Mouse (Mus musculus): ENCODE data around the gene Npw. TPM values are rescaled to one million over a fixed set of nuclear protein-coding genes. Genes with fewer than 3 reads are reported as not detected.

The Npw gene
- total RNA-seq (2022): not detected

DNA sequence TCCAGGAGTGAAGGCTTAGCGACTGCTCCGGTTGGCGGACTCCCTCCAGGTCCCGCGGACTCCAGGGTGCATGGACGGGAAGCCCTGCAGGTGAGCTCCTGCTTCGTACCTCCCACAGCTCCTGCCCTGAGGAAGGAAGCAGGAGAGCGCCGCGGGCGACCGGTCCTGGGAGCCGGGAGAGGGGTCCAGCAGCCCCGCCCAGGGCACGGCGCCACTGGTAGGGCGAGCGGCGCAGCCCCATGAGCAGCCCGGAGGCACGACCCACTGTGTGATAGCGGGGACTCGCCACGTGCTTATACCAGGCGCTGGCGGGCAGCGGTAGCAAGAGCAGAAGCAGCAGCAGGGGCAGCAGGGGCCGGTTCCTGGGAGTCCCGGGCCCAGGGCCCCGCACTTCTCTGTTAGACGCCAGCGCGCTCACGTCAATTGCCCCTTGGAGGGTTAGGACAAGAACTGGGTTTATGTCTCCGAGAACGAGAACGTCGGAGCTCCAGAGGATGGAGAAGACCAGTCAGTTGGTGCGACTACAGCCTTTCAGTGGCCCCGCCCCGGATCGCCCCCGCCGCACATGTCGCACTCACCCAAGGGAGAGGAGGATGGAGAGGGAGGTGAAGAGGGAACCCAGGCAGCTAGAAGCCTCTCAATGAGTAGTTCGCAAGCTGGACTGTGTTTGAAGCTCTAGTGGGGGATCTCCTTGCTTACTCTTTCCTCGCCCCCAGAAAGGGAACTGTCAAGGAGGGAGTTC, at the start of gene Npw:
Gene Npw, minus strand, starts transcription at position 441 of the 742 bp plus-strand sequence.
- no peak for DNase-seq (ENCODE audit: low spot score in 2 of 2)

DNA sequence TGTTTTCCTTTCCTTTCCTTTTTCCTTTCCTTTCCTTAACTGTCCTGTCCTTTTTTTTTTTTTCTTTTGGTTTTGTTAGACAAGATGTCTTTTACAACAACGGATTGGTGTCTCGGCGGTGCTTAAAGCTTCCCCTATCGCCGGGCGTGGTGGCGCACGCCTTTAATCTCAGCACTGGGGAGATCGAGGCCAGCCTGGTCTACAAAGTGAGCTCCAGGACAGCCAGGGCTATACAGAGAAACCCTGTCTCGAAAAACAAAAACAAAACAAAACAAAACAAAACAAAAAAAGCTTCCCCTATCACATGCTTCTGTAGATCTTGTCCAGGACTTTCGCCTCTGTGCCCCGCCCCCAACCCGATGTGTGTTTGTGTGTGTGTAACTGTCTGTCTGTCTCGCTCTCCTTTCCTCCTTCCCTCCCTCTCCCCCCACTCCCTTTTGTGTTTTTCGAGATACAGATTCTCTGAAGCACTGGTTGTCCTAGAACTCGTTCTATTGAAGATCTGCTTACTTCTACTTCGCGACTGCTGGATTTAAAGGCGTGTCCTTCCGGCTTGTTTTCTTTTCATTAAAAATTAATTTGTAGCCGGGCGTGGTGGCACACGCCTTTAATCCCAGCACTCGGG, 49.7 kb upstream of the Npw start:
- DNase-seq (ENCODE audit: low spot score in 2 of 2): no peak

DNA sequence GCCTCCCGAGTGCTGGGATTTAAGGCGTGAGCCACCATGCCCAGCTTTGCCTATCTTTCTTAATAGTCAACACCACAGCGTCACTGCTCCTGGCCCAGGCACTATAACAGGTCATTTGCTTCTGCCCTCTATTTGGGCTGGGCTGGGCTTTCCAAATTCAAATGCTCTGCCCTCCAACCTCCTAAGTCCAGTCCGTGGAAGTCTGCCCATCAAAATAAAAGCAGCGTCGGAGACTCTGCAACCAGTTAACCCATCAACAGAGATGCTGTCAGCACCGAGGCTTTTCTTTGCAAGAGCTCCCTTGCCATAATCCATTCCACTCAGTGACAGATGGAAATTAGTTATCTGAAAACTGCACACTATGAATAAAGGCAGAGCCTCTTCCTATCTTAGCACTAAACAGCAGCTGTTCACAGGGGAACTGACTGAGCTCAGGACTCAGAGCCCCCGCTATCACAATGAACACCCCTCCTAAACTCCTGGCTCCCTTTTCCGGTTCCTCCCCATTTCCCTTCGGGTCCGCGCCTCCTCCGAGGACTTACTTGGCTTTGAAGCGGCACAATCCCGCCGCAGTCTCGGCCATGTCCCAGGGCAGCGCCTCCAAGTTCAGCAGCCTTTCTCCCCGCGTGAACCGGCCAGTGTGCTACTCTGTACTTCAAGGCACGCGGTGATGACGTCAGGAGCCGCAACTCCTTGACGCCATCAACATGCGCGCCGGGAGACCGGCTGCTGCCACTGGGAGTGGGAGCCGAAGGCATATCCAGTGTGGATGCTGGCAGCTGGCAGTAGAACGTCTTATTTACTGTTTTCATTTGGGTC, 48.9 kb upstream of the Npw start, which contains the start of gene Tbl3:
Gene Tbl3, minus strand, starts transcription at position 679 of the 819 bp plus-strand sequence.
- peak; percentile 84 for DNase-seq (ENCODE audit: low spot score in 2 of 2)

DNA sequence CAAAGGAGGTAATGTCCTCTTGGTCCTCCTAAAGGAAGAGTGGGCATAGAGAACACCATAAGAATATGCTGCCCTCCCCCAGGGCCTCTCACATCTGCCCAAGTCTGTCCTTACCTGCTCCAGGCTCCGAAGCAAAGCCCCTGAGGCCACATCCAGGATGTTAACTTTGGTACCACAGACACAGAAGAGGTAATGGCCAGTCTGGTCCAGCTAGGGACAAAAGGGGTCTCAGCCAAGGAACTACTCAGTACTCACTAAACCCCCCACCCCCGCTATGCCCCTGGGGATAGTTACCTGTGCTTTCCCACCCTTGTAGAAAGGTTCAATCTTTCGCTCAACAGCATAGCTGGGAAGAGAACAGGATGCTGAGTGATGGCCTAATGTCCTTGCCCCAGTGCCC, 47.6 kb upstream of the Npw start:
- no peak for DNase-seq (ENCODE audit: low spot score in 2 of 2)

DNA sequence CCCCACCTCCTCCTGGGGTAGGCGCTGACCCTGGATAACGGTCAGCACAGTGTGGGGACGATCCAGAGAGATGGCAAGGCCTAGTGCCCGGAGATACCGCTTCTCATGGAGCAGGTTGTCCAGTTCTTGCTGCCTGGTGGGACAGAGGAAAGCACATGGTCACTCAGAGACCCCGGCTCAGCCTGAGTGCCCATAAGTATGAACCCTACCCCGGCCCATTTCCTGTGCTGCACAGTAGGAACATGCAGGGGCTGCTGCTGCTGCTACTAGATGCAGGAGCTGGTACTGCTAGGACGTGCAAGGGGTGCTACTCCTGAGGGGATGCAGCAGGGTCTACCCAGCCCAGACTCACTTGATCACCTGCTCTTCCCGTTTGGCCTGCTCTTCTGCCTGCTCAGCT, 43.0 kb upstream of the Npw start:
- no peak for DNase-seq (ENCODE audit: low spot score in 2 of 2)

DNA sequence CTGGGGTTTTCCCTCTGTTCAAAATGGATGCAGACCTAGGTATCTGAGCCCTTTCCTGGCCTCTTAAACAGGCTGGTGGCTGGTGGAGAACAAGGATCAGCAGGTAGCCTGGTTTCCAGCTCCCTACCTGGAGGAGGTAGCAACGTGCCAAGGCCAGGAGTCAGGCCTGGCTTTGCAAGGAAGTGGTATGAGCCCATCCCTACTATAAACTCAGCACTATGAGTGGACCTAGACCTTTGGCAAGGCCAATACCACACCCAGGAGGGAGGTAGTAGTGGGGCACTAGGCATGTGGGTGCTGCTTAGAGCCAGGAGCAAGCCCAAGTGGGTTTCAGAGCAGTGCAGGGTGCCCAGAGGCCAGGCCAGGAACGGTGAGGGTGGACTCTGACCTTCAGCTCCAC, 41.2 kb upstream of the Npw start:
- no peak for DNase-seq (ENCODE audit: low spot score in 2 of 2)

DNA sequence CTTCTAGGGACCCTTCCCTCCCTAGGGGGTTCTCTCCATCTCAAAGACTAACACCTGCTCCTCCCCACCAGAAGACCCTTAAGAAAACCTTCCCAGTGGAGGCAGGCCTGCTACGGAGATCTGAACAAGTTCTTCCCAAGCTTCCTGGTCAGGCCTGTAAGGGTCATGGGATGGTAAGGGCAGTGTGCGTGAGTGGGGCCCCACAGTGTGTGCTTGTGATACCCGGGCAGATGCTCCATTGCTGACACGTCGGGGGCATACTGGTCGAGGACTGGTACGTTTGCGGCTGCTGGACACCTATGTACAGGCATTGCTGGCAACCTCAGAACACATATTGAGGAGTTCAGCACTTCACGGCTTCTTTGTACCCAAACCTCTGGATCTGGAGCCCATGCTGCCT, 40.5 kb upstream of the Npw start:
- no peak for DNase-seq (ENCODE audit: low spot score in 2 of 2)

DNA sequence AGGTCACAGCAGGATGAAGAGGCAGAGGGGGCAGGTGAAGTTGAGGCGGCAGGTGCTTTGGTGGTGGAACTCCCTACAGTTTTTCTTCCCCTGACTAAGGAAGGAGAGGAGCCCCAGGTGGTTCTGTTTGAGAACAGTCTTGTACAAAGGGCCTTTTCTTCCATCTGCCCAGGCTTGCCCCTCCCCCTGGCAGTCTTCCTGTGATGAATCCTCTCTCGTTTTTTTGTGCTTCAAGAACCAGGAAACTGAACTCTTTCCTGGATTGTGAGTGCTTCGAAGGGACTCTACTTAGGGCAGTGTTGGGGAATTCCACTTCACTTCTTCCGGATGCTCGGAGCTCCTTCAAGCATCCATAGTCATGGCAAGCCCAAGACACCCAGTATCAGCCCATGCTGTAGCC, 39.7 kb upstream of the Npw start:
- DNase-seq (ENCODE audit: low spot score in 2 of 2): no peak

DNA sequence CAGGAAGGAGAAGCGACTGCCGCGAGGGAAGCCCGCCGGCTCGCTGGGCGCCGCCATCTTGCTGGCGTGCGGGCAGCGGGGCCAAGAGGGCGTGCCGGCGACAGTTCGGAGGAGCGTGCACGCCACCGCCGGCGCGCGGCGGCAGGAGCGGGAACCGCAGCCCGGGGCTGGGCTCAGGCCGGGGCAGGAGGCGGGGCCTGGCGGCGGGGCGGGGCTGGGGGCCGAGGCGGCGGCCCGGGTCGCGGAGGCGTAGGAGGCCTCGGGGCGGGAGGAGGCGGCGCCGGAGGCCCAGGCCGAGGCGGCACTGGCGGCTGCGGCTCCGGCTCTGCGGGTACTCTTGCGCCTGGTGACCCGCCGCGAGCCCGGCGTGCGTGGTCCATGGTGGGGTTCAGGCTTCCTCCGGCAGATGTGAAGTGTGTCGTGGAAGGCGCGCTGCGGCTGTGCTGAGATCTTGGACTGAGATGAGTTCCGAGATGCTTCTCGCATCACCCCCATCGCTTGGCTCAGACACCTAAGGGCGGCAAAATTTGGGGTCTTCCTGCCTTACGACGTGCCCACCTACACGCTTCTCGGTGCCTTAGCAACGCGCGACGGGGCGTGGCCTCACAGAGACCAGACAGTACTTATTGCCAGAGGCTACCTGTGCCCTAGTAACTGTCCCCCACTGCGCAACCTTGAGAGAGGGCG, 37.9 kb upstream of the Npw start, which contains the start of the genes Gfer and Noxo1:
Gene Gfer, minus strand, starts transcription at position 146 of the 687 bp plus-strand sequence.
Gene Noxo1, plus strand, starts transcription at position 224 of the 687 bp plus-strand sequence.
- peak; percentile 80 to 84 for DNase-seq (ENCODE audit: low spot score in 2 of 2)

DNA sequence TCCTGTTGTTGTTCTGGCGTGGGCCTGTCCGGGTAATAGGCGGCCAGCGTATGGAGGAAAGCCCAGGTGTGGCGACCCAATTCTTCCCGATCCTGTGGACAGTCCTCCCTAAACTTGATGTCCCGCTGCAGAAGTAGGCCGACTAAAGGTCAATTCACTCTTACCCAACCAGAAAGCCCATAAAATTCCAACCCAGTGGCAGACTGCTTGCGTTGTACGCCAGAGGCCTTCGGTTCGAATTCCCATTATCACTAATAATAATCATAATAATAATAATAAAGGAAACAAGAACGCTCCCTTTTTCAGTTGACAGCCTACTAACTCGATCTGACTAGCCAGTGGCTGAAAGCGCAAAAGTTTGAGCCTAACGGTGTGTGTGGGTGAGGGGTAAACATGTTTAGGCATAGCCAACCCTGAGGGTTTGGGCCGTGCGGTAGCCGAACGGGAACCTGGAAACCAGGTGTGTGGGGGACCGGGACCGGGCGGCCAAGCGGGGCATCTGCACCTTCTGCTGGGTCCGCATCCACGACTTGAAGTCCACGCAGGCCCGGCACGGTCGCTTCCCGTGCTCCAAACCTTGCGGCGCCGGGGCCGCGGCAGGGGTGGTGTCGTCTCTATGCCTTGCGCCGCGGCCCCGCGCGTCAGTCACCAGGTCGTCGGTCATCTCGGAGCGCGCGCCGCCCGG, 37.2 kb upstream of the Npw start:
- DNase-seq (ENCODE audit: low spot score in 2 of 2): peak in 1 of 2 experiments; percentile 15

DNA sequence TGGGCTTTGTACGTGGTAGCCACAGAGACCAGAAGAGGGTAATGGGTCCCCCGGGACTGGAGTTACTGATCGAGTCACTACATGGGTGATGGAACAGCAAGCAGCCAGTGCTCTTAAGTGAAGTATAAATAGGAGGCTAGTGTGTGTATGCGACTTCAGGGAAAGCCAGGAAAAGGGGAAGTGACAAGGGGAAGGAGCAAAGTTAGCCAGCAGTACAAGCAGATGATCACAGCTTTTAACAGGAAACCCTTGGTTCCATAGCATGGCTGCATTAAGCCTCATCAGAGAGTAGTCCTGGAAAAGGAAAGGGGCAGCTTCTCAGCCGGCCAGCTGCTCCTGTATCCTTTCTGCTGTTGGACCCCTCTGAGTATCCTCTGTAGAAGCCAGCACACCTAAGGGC, 34.1 kb upstream of the Npw start:
- DNase-seq (ENCODE audit: low spot score in 2 of 2): no peak

DNA sequence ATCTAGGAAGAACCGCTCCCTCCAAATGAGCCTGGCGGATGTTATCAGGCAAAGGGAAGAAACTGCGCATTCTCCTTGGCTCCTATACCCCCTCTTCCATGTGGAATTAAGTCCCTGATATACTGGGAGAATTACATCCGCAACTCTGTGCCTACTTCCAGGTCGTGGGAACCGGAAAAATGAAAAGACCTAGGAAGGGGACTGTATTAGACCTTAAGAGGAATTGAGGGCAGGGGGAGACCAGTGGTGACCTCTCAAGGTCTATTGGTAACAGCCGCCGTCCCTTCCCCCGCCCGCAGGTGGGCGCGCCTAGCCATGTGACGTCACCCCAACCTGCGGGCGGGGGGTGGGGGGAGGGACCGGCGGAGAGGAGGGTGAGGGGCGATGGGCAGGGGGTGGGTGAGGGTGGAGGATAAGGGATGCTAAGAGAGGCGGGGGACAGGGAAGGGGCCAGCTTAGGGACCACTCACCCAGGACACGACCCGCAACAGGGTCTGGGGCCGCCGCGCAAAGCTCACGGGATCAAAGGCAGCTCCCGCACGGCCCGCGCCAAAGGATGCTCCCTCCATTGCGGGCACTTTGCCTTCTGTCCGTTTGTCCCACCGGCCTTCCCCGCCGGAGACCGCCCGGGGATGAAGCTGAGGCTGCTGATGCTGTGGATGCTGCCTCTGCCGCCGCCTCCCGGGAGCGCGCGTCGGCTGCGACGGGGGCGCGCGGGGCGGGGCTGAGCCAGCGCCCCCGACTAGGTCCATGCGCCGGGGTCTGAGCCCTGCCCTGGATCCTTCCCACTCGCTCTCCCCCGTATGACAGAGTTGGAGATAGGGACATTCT, 31.2 kb upstream of the Npw start, which contains the start of gene Syngr3:
Gene Syngr3, minus strand, starts transcription at position 705 of the 831 bp plus-strand sequence.
- no peak for DNase-seq (ENCODE audit: low spot score in 2 of 2)

DNA sequence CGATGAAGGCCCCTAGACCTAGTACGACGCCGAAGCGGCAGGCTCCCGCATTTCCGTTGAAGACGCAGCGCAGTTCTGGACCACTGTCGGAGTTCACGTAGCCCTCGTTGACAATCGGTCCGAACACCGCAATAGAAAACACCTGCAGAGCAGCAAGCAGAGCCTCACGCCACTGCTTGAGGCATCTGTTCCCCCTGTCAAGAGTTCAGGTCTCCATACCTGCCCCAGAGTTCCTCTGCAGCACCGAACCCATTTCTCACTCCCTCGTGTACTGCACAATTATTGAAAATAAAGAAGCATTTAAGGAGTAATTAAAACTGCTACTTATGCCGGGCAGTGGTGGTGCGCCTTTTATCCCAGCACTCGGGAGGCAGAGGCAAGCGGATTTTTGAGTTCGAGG, 29.3 kb upstream of the Npw start:
- no peak for DNase-seq (ENCODE audit: low spot score in 2 of 2)

DNA sequence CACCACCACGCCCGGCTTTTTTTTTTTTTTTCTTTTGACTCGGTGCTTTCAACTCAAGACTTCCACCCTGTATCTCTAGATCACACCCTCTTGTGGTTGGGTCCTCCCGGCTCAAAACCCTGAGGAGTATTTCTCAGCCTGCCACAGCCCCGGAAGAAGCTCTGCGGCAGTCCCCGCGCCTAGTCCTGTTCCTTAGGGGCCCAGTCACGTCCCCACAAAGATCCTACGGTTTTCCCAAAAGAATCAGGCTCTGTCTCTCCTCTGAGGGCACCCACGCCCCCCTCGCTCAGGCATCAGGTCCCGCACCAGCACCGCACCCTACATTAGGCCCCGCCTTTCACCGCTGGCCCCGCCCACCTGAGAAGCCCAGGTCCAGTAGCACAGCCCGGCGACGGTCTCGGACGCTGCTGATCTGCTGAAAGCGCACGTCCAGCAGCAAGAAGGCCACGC, 28.9 kb upstream of the Npw start:
- peak; percentile 31 to 49 for DNase-seq (ENCODE audit: low spot score in 2 of 2)

DNA sequence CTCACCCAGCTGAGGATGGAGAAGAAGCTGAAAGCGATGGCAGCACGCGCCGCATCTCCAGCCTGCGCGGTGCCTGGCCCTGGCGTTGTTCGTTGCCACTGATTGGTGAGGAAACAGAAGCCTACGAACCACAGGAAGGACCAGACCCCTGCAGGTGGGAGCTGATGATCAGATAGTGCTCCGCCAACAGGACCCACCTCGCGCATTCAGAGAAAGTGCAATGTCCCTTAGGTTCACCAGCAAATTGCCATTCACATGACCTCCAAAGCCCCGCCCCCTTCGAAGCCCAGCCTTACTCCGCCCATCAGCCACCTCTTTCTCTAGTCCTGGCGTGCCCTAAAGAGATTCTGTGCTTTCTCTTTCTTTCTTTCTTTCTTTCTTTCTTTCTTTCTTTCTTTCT, 28.3 kb upstream of the Npw start:
- DNase-seq (ENCODE audit: low spot score in 2 of 2): no peak

DNA sequence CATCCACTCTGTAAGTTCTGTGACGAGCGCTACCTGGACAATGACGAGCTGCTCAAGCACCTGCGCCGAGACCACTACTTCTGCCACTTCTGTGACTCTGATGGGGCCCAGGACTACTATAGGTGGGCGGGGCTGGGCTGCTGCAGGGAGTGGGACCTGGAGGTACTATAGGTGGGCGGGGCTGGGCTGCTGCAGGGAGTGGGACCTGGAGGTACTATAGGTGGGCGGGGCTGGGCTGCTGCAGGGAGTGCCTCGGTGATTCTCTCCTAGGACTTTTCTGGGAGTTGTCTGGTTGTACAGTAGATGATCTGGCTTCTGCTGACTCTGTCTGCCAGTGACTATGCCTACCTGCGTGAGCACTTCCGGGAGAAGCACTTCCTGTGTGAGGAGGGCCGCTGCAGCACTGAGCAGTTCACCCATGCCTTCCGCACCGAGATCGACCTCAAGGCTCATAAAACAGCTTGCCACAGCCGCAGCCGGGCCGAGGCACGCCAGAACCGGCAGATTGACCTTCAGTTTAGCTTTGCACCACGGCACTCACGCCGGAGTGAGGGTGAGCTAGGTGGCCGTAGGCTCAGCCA, 19.3 kb upstream of the Npw start:
- DNase-seq (ENCODE audit: low spot score in 2 of 2): no peak

DNA sequence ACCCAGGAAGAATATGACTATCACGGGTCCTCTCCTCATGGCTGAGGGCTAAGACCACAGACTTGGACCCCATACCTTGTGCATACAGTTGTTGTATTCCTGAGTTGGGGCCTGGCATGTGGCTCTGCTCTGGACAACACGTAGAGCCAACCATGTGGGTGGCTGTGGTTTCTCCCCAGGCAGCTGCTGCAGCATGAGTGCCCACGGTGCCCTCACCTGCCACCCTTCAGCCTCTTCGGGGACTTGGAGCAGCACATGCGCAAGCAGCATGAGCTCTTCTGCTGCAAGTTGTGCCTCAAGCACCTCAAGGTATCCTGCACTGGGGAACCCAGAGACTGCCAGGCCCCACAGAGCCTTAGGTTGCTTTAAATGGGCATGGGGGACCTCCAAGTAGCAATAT, 18.6 kb upstream of the Npw start:
- DNase-seq (ENCODE audit: low spot score in 2 of 2): no peak

DNA sequence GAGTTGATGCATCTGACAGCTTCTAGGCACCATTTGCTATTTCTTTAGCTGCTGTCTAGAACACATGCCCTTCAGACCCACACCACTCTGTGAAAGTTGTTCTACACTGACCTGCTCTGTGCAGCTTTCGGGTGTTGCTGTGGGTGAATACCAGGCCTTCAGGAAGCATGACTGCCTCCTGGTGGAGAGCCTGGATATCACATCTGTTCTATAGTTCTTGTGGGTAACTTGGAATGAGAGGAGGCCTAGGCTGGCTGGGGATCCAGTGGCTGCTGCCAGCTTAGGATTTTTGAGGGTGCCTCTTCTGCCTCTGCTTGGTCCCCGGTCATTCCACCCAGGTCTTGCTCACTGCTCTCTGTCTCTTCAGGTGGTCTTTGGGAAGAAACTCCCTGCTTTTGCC, 17.9 kb upstream of the Npw start:
- DNase-seq (ENCODE audit: low spot score in 2 of 2): no peak

DNA sequence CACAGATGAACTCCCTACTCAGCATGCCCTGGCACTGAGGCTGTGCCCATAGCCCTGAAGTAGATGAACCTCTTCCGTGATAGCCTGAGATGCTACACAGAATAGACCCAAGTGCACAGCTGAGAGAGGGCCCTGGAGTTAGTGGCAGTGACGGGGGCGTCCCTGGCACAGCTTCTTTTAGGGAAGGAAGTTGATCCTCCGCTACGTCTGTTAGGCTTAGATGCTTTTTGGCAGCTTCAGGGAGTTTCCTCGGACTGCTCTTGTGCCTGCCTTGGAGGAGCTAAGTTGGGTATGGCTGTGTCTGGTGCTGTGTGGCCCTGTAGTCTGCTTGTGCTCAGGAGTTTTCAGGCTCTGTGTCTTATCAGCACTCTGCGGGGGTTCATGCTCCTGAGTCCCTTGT, 16.0 kb upstream of the Npw start:
- DNase-seq (ENCODE audit: low spot score in 2 of 2): no peak
